Mouse (Mus musculus) stomach, postnatal 0 days (tissue): Measurements from ENCODE around the gene Pank1.

Source experiments
- CTCF ChIP-seq: IDR thresholded peaks from 2 replicates; pipeline ENCODE4 v1.5.1; 2016; ENCODE audit warnings: antibody characterized with exemption, low read depth, mild to moderate bottlenecking, moderate library complexity
- EP300 ChIP-seq: optimal IDR thresholded peaks from 2 replicates; pipeline ENCODE3; 2016; ENCODE audit warnings: antibody characterized with exemption

DNA sequence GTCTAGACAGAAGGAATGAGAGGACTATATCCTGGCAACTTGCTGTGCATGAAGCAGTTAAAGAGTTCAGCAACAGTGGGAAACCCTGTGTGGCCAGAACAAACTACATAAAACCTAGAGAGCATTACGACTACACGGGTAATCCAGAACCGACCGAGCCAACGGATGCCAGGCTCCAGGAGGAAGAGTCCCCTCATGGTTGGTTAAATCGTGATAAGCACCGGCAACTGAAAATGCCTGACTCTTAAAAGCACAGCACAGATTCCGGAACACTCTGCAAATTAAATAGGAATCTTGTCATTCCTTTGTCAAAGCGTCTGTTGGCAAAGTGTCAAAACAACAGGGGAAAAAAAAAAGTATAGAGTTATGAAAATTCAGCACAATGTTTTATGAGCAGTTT lies 35.2 kb downstream of the Pank1 start:
- TF ChIP-seq EP300 (no peak), CTCF (no peak)
